Mouse (Mus musculus): ENCODE results near the gene Myo9b. TPM values are rescaled to one million over a fixed set of nuclear protein-coding genes. Genes with fewer than 3 reads are reported as not detected.

Gene Myo9b
- total and polyA plus RNA-seq, 2 experiments from 2014 or later, result 8.6 to 38.4 TPM

GRCm38 (mm10) chr8:71358026-71358425 lies 85.5 kb downstream of the Myo9b start:
- H3K9me3 ChIP-seq (ENCODE audit: low read length), result no peaks in the 10 kb centered on the region
- no peaks in the 10 kb centered on the region for H3K27me3 ChIP-seq (ENCODE audit: insufficient read depth, low read length)
- no peaks in the 10 kb centered on the region for H3K4me1 ChIP-seq (ENCODE audit: insufficient read depth, low read length)
- ATAC-seq (no peak), DNase-seq (ENCODE audit: low spot score) (no peak)
- TF ChIP-seq CTCF (IDR thresholded peaks at IDR 0.05; ENCODE audit: low read depth), result peak; percentile 7; the same call in 1 of the 2 replicates
- H3K4me3 ChIP-seq (ENCODE audit: low read length), result no peak overlapping the region
- H3K27ac ChIP-seq, result no peak overlapping the region
- 83% methylated on average over 3 of the region's 3 CpGs for WGBS
- no peak overlapping the region for H3K9ac ChIP-seq (replicated peaks; ENCODE audit: low read length)
- H3K36me3 ChIP-seq (ENCODE audit: insufficient read depth, low read length), result peaks cover 73% of the 10 kb centered on the region
- H3K4me2 ChIP-seq (ENCODE audit: low read depth, low read length), result no peak overlapping the region

GRCm38 (mm10) chr8:71366771-71367528 lies 94.4 kb downstream of the Myo9b start, which contains the start of gene Use1:
Use1 (plus strand) TSS chr8:71366848.
- Histone ChIP-seq H3K4me2 (ENCODE audit: low read depth, low read length) (peak within 1 kb of the TSS; percentile 70), H3K27me3 (ENCODE audit: insufficient read depth, low read length) (no peaks in the 10 kb centered on the region), H3K36me3 (ENCODE audit: insufficient read depth, low read length) (peaks cover 13% of the 10 kb centered on the region), H3K9me3 (ENCODE audit: low read length) (no peaks in the 10 kb centered on the region), H3K27ac (peak within 1 kb of the TSS; percentile 87), H3K4me3 (ENCODE audit: low read length) (peak within 1 kb of the TSS; percentile 52), H3K9ac (replicated peaks; ENCODE audit: low read length) (peak within 1 kb of the TSS; percentile 65), H3K4me1 (ENCODE audit: insufficient read depth, low read length) (peaks cover 7% of the 10 kb centered on the region)
- peak; percentile 84 for ATAC-seq
- WGBS, result under 1% methylated on average over 56 of the region's 56 CpGs
- DNase-seq (ENCODE audit: low spot score), result peak; percentile 94
- no peak for TF ChIP-seq CTCF (IDR thresholded peaks at IDR 0.05; ENCODE audit: low read depth)

DNA sequence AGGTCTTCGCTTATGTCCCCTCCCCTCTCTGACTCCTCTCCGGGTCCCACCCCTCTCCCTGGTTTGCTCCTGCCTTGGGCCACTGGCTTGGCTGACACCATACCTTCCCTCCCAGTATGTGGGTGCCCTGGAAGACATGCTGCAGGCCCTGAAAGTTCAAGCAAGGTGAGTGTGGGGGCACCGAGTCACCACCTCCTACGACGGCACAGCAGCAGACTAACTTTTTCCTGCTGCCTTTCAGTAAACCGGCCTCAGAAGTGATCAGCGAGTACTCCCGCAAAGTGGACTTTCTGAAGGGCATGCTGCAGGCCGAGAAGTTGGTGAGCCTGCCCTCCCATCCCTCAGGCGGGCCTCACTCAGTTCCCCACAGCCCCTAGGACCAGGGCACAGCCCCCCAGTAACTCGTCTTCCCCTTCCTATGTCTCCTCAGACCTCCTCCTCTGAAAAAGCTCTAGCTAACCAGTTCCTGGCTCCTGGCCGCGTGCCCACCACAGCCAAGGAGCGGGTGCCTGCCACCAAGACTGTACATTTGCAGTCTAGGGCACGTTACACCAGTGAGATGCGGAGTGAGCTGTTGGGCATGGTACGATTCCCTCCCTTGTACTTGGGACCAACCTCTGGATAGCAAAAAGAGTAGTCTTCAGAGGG lies 95.1 kb downstream of the Myo9b start:
- Histone ChIP-seq H3K4me3 (ENCODE audit: low read length) (peak overlapping the region; percentile 52), H3K9ac (replicated peaks; ENCODE audit: low read length) (peak overlapping the region; percentile 65), H3K27me3 (ENCODE audit: insufficient read depth, low read length) (no peaks in the 10 kb centered on the region), H3K9me3 (ENCODE audit: low read length) (no peaks in the 10 kb centered on the region), H3K27ac (peak overlapping the region; percentile 87), H3K36me3 (ENCODE audit: insufficient read depth, low read length) (peaks cover 13% of the 10 kb centered on the region), H3K4me1 (ENCODE audit: insufficient read depth, low read length) (peaks cover 7% of the 10 kb centered on the region), H3K4me2 (ENCODE audit: low read depth, low read length) (peak overlapping the region; percentile 70)
- no peak for TF ChIP-seq CTCF (IDR thresholded peaks at IDR 0.05; ENCODE audit: low read depth)
- DNase-seq (ENCODE audit: low spot score) (no peak), ATAC-seq (no peak)
- WGBS, result 46% methylated on average over 17 of the region's 17 CpGs

DNA sequence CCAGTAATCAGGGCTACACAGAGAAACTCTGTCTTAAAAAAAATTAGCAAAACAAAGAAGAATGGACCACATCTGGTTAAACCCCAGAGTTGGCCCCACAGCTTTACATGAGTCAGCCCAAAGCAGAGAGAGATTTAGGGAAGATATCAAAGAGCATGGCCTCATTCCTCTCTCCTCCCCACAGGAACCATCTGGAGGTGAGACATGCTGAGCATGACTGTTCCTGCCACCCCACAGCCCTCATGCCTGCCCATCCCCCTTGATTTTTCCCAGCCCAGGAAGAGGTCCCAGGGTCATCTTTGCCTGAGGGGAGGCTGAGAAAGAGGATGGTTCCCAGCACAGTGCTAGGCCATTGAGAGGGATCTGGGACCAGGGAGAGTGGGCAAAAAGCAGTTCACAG lies 95.9 kb downstream of the Myo9b start:
- H3K36me3 ChIP-seq (ENCODE audit: insufficient read depth, low read length), result peaks cover 13% of the 10 kb centered on the region
- H3K9me3 ChIP-seq (ENCODE audit: low read length), result no peaks in the 10 kb centered on the region
- no peaks in the 10 kb centered on the region for H3K27me3 ChIP-seq (ENCODE audit: insufficient read depth, low read length)
- 0 out of 2 replicates have a peak overlapping the region, but pooled peaks have one; percentile 87 for H3K27ac ChIP-seq
- H3K4me3 ChIP-seq (ENCODE audit: low read length), result no peak overlapping the region
- peaks cover 7% of the 10 kb centered on the region for H3K4me1 ChIP-seq (ENCODE audit: insufficient read depth, low read length)
- H3K9ac ChIP-seq (replicated peaks; ENCODE audit: low read length), result no peak overlapping the region
- H3K4me2 ChIP-seq (ENCODE audit: low read depth, low read length), result no peak overlapping the region
- TF ChIP-seq CTCF (IDR thresholded peaks at IDR 0.05; ENCODE audit: low read depth), result no peak
- ATAC-seq (no peak), DNase-seq (ENCODE audit: low spot score) (no peak)

DNA sequence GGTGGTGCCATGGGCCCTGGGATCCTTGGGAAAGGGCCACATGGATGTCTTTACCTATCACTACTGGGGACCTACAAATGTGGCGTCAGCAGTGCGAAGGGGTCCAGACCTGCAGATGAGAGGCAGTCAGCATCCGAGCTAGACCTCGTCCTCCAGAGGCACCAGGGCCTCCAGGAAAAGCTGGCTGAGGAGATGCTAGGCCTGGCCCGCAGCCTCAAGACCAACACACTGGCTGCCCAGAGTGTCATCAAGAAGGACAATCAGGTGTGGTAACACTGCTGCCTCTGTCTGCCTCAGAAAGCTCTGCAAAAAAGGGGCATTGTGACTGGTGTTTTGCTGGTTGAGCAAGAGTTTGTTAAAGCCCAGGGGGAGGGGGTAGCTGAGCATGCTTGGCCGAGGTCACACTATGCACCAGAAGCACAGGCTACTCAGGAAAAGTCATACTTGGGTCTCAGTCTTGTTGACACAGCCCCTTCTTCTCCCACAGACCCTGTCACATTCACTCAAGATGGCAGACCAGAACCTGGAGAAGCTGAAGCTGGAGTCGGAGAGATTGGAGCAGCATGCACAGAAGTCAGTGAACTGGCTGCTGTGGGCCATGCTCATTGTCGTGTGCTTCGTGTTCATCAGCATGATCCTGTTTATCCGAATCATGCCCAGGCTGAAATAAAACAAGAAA lies 96.7 kb downstream of the Myo9b start:
- H3K9me3 ChIP-seq (ENCODE audit: low read length), result no peaks in the 10 kb centered on the region
- H3K4me3 ChIP-seq (ENCODE audit: low read length), result no peak overlapping the region
- no peak overlapping the region for H3K27ac ChIP-seq
- 94% methylated on average over 10 of the region's 10 CpGs for WGBS
- peaks cover 20% of the 10 kb centered on the region for H3K36me3 ChIP-seq (ENCODE audit: insufficient read depth, low read length)
- no peak overlapping the region for H3K9ac ChIP-seq (replicated peaks; ENCODE audit: low read length)
- peaks cover 7% of the 10 kb centered on the region for H3K4me1 ChIP-seq (ENCODE audit: insufficient read depth, low read length)
- no peak overlapping the region for H3K4me2 ChIP-seq (ENCODE audit: low read depth, low read length)
- ATAC-seq, result no peak
- DNase-seq (ENCODE audit: low spot score), result no peak
- TF ChIP-seq CTCF (IDR thresholded peaks at IDR 0.05; ENCODE audit: low read depth), result no peak
- H3K27me3 ChIP-seq (ENCODE audit: insufficient read depth, low read length), result no peaks in the 10 kb centered on the region

GRCm38 (mm10) chr8:71370711-71371235 lies 98.3 kb downstream of the Myo9b start:
- Histone ChIP-seq H3K4me3 (ENCODE audit: low read length) (peak overlapping the region; percentile 64), H3K4me1 (ENCODE audit: insufficient read depth, low read length) (peaks cover 7% of the 10 kb centered on the region), H3K36me3 (ENCODE audit: insufficient read depth, low read length) (peaks cover 21% of the 10 kb centered on the region), H3K4me2 (ENCODE audit: low read depth, low read length) (peak overlapping the region; percentile 59), H3K9ac (replicated peaks; ENCODE audit: low read length) (peak overlapping the region; percentile 59), H3K9me3 (ENCODE audit: low read length) (no peaks in the 10 kb centered on the region), H3K27me3 (ENCODE audit: insufficient read depth, low read length) (no peaks in the 10 kb centered on the region), H3K27ac (peak overlapping the region; percentile 84)
- TF ChIP-seq CTCF (IDR thresholded peaks at IDR 0.05; ENCODE audit: low read depth), result no peak
- 28% methylated on average over 5 of the region's 5 CpGs for WGBS
- no peak for DNase-seq (ENCODE audit: low spot score)
- ATAC-seq, result no peak

Measured in hindbrain, postnatal 0 days (tissue).